Mouse (Mus musculus): Measurements from ENCODE around the gene Ktn1. TPM values are rescaled to one million over a fixed set of nuclear protein-coding genes. Genes with fewer than 3 reads are reported as not detected.

Ktn1 gene
- polyA plus RNA-seq, 1 experiment, result 55.2 TPM

- Histone ChIP-seq H3K27ac (ENCODE audit: insufficient read depth, low read length) (no peak overlapping the region), H3K4me3 (ENCODE audit: insufficient read depth, low read length) (no peak overlapping the region), H3K4me1 (ENCODE audit: control insufficient read depth, insufficient read depth, low read length) (no peaks in the 10 kb centered on the region)
- no peak for TF ChIP-seq CTCF (IDR thresholded peaks at IDR 0.05; ENCODE audit: extremely low read depth, insufficient read depth, low read length)
- no peak for TF ChIP-seq POLR2A (IDR thresholded peaks at IDR 0.05; ENCODE audit: extremely low read depth, insufficient read depth, low read length)
Observed at GRCm38 (mm10) chr14:47634846-47635245, 13.4 kb upstream of the Ktn1 start.

- no peak for TF ChIP-seq CTCF (IDR thresholded peaks at IDR 0.05; ENCODE audit: extremely low read depth, insufficient read depth, low read length)
- no peak for TF ChIP-seq POLR2A (IDR thresholded peaks at IDR 0.05; ENCODE audit: extremely low read depth, insufficient read depth, low read length)
- H3K4me1 ChIP-seq (ENCODE audit: control insufficient read depth, insufficient read depth, low read length), result no peaks in the 10 kb centered on the region
- no peak overlapping the region for H3K27ac ChIP-seq (ENCODE audit: insufficient read depth, low read length)
- no peak overlapping the region for H3K4me3 ChIP-seq (ENCODE audit: insufficient read depth, low read length)
Observed at GRCm38 (mm10) chr14:47638316-47638895, 9.8 kb upstream of the Ktn1 start.

- Histone ChIP-seq H3K27ac (ENCODE audit: insufficient read depth, low read length) (no peak overlapping the region), H3K4me1 (ENCODE audit: control insufficient read depth, insufficient read depth, low read length) (peaks cover 2% of the 10 kb centered on the region; the same call in 1 of the 2 replicates), H3K4me3 (ENCODE audit: insufficient read depth, low read length) (no peak overlapping the region)
- TF ChIP-seq POLR2A (IDR thresholded peaks at IDR 0.05; ENCODE audit: extremely low read depth, insufficient read depth, low read length) (no peak), CTCF (IDR thresholded peaks at IDR 0.05; ENCODE audit: extremely low read depth, insufficient read depth, low read length) (no peak)
Observed at GRCm38 (mm10) chr14:47645620-47646019, 2.6 kb upstream of the Ktn1 start.

GRCm38 (mm10) chr14:47646246-47646645 is 2.0 kb upstream of the Ktn1 start:
- peaks cover 2% of the 10 kb centered on the region; the same call in 1 of the 2 replicates for H3K4me1 ChIP-seq (ENCODE audit: control insufficient read depth, insufficient read depth, low read length)
- no peak overlapping the region for H3K4me3 ChIP-seq (ENCODE audit: insufficient read depth, low read length)
- no peak overlapping the region for H3K27ac ChIP-seq (ENCODE audit: insufficient read depth, low read length)
- TF ChIP-seq CTCF (IDR thresholded peaks at IDR 0.05; ENCODE audit: extremely low read depth, insufficient read depth, low read length), result no peak
- no peak for TF ChIP-seq POLR2A (IDR thresholded peaks at IDR 0.05; ENCODE audit: extremely low read depth, insufficient read depth, low read length)

GRCm38 (mm10) chr14:47646696-47647516 is 1.3 kb upstream of the Ktn1 start:
- no peak overlapping the region for H3K4me3 ChIP-seq (ENCODE audit: insufficient read depth, low read length)
- no peak overlapping the region for H3K27ac ChIP-seq (ENCODE audit: insufficient read depth, low read length)
- TF ChIP-seq POLR2A (IDR thresholded peaks at IDR 0.05; ENCODE audit: extremely low read depth, insufficient read depth, low read length) (no peak), CTCF (IDR thresholded peaks at IDR 0.05; ENCODE audit: extremely low read depth, insufficient read depth, low read length) (no peak)
- H3K4me1 ChIP-seq (ENCODE audit: control insufficient read depth, insufficient read depth, low read length), result peaks cover 2% of the 10 kb centered on the region; the same call in 1 of the 2 replicates

GRCm38 (mm10) chr14:47648706-47649630 is 720 bp downstream of the Ktn1 start:
- Histone ChIP-seq H3K4me1 (ENCODE audit: control insufficient read depth, insufficient read depth, low read length) (peaks cover 2% of the 10 kb centered on the region; the same call in 1 of the 2 replicates), H3K27ac (ENCODE audit: insufficient read depth, low read length) (peak overlapping the region; percentile 92), H3K4me3 (ENCODE audit: insufficient read depth, low read length) (peak overlapping the region; percentile 82)
- TF ChIP-seq CTCF (IDR thresholded peaks at IDR 0.05; ENCODE audit: extremely low read depth, insufficient read depth, low read length) (no peak), POLR2A (IDR thresholded peaks at IDR 0.05; ENCODE audit: extremely low read depth, insufficient read depth, low read length) (peak; percentile 48; the same call in 1 of the 2 replicates)

GRCm38 (mm10) chr14:47649631-47650337 is 1.5 kb downstream of the Ktn1 start:
- peak overlapping the region; percentile 92 for H3K27ac ChIP-seq (ENCODE audit: insufficient read depth, low read length)
- peaks cover 2% of the 10 kb centered on the region; the same call in 1 of the 2 replicates for H3K4me1 ChIP-seq (ENCODE audit: control insufficient read depth, insufficient read depth, low read length)
- peak overlapping the region; percentile 82 for H3K4me3 ChIP-seq (ENCODE audit: insufficient read depth, low read length)
- no peak for TF ChIP-seq CTCF (IDR thresholded peaks at IDR 0.05; ENCODE audit: extremely low read depth, insufficient read depth, low read length)
- TF ChIP-seq POLR2A (IDR thresholded peaks at IDR 0.05; ENCODE audit: extremely low read depth, insufficient read depth, low read length), result no peak

GRCm38 (mm10) chr14:47650338-47650720 is 2.1 kb downstream of the Ktn1 start:
- no peak overlapping the region for H3K27ac ChIP-seq (ENCODE audit: insufficient read depth, low read length)
- TF ChIP-seq POLR2A (IDR thresholded peaks at IDR 0.05; ENCODE audit: extremely low read depth, insufficient read depth, low read length), result no peak
- TF ChIP-seq CTCF (IDR thresholded peaks at IDR 0.05; ENCODE audit: extremely low read depth, insufficient read depth, low read length), result no peak
- peaks cover 2% of the 10 kb centered on the region; the same call in 1 of the 2 replicates for H3K4me1 ChIP-seq (ENCODE audit: control insufficient read depth, insufficient read depth, low read length)
- H3K4me3 ChIP-seq (ENCODE audit: insufficient read depth, low read length), result peak overlapping the region; percentile 82
